Mouse (Mus musculus) bone marrow macrophage, adult 2 months (primary cell): ENCODE measurements at regions not wholly inside any gene's neighbourhood (a gene's known extent, or its start where the extent isn't known, plus 50 kb on each side); places are given as distances from the start of the nearest gene placed in this dataset.

Source experiments
- H3K27ac ChIP-seq: 2 replicates; pipeline ENCODE4 v1.5.1; 2012; ENCODE audit warnings: low read depth, low read length; ENCODE audit not compliant: insufficient read depth
- H3K4me1 ChIP-seq: 2 replicates; pipeline ENCODE4 v1.6.1; 2012; ENCODE audit warnings: low read length; ENCODE audit not compliant: control insufficient read depth, insufficient read depth
- H3K4me3 ChIP-seq: 2 replicates; pipeline ENCODE4 v1.5.1; 2012; ENCODE audit warnings: mild to moderate bottlenecking, low read length, moderate library complexity; ENCODE audit not compliant: insufficient read depth
- CTCF ChIP-seq: IDR thresholded peaks from 2 replicates; pipeline ENCODE4 v1.5.1; 2012; ENCODE audit warnings: low read depth, mild to moderate bottlenecking, low read length, moderate library complexity
- POLR2A ChIP-seq: IDR thresholded peaks from 2 replicates; pipeline ENCODE4 v1.6.1; 2012; ENCODE audit warnings: mild to moderate bottlenecking, low read depth, low read length, borderline replicate concordance

DNA sequence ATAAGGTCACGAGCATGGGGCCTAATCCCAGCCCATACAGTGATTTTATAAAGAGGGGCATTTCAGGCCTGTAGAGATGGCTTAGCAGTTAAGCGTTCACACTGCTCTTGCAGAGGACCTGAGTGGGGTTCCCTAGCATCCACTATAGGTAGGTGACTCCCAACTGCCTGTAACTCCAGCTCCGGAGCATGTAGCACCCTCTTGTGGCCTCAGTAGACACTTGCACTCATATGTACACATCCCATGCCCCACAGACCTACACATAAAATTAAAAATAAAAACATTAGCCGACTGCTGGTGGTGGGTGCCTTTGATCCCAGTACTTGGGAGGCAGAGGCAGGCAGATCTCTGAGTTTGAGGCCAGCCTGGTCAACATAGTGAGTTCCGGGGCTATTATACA is 158.8 kb downstream of the Unc5cl start:
- TF ChIP-seq POLR2A = no peak
- no peak for TF ChIP-seq CTCF
- Histone ChIP-seq H3K4me1 (no peaks in the 10 kb centered on the region), H3K27ac (no peak overlapping the region), H3K4me3 (no peak overlapping the region)

- Histone ChIP-seq H3K4me1 (no peaks in the 10 kb centered on the region), H3K27ac (no peak overlapping the region), H3K4me3 (no peak overlapping the region)
- TF ChIP-seq POLR2A (no peak), CTCF (no peak)
Measured at GRCm38 (mm10) chr17:48615248-48615647, 160.5 kb downstream of the Unc5cl start.

DNA sequence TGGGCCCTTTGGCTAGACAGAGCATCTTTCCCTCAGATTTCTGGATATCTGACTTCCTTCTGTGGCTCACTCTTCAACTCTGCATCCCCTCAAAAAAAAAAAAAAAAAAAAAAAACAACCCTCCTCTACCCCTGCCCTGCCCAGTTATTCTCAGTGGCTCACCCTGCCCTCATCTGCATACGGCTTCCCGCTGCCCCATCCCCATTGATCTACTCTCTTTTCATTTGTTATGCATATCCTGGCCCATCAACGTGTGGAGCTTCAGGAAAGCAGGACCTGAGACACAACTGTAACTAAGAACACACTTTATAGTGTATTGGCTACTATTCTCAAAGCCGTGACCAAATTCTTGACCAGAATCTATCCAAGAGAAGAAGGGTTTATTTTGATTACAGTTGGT is 161.5 kb downstream of the Unc5cl start:
- TF ChIP-seq CTCF = no peak
- TF ChIP-seq POLR2A = no peak
- H3K4me3 ChIP-seq = no peak overlapping the region
- no peak overlapping the region for H3K27ac ChIP-seq
- no peaks in the 10 kb centered on the region for H3K4me1 ChIP-seq

GRCm38 (mm10) chr17:48620896-48621295 is 166.2 kb downstream of the Unc5cl start:
- Histone ChIP-seq H3K4me3 (no peak overlapping the region), H3K27ac (no peak overlapping the region), H3K4me1 (no peaks in the 10 kb centered on the region)
- TF ChIP-seq POLR2A (no peak), CTCF (no peak)

DNA sequence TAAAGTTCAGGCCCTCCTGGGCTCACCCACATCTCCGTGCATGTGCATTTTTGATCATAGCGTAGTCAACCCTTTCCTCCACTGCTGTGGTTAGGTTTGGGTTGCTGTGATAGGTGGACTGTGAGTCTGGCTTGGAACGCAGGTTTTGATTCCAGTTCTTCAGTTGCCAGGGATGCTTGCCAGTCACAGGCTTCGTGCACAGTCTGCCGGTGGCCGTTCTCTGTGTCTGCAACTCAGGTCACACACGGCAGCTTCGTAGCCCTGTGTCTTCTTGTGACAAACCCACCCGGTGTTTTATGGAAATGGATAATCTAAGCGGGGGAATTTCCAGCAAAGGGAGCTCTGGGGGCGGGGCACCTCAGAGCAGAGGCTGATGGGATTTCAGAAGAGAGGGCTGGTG is 167.0 kb downstream of the Unc5cl start:
- no peak overlapping the region for H3K4me3 ChIP-seq
- TF ChIP-seq CTCF (no peak), POLR2A (no peak)
- no peaks in the 10 kb centered on the region for H3K4me1 ChIP-seq
- H3K27ac ChIP-seq = no peak overlapping the region

DNA sequence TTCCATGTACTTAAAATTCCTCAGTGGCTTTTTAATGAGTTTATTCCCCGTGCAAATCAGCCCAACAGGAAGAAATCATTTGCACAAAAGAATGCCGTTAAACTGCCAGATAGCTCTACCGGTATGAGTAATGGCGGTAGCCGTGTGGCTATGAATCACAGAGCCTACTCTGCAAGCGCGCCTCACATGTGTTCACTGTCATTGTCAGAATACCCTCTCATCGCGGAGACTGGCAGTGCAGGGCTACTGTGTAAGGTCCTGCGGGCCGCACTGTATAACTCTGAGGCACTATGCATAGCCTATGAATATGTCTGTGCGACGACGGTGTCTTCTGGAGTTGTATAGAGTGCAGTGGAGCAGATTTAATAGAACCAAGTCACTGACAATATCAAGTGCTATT is 170.2 kb downstream of the Unc5cl start:
- Histone ChIP-seq H3K27ac (no peak overlapping the region), H3K4me1 (no peaks in the 10 kb centered on the region), H3K4me3 (no peak overlapping the region)
- TF ChIP-seq POLR2A = no peak
- no peak for TF ChIP-seq CTCF

GRCm38 (mm10) chr17:48625971-48626370 is 171.3 kb downstream of the Unc5cl start:
- Histone ChIP-seq H3K4me3 (no peak overlapping the region), H3K4me1 (no peaks in the 10 kb centered on the region), H3K27ac (no peak overlapping the region)
- TF ChIP-seq POLR2A = no peak
- TF ChIP-seq CTCF = no peak

DNA sequence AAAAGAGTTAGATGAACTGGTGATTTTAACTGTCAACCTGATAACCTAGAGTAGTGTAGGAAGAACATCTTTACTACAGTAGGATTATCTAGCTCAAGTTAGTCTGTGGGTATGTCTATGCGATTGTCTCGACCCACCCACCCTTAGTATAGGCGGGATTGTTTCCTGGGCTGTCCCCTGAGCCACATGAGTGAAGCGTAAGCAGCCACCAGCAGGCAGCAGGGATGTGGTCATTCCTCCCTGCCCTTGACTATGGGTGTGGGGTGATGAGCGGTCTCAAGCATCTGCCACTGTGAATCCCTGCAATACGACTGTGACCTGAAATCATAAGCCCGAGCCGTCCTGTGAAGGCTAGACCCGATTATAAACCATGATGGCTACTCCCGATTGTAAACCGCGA is 184.9 kb downstream of the Unc5cl start:
- TF ChIP-seq POLR2A = no peak
- TF ChIP-seq CTCF = no peak
- H3K27ac ChIP-seq = no peak overlapping the region
- H3K4me3 ChIP-seq = no peak overlapping the region
- H3K4me1 ChIP-seq = no peaks in the 10 kb centered on the region

GRCm38 (mm10) chr17:48643533-48644019 is 188.9 kb downstream of the Unc5cl start:
- no peaks in the 10 kb centered on the region for H3K4me1 ChIP-seq
- TF ChIP-seq POLR2A (no peak), CTCF (no peak)
- no peak overlapping the region for H3K27ac ChIP-seq
- H3K4me3 ChIP-seq = no peak overlapping the region

DNA sequence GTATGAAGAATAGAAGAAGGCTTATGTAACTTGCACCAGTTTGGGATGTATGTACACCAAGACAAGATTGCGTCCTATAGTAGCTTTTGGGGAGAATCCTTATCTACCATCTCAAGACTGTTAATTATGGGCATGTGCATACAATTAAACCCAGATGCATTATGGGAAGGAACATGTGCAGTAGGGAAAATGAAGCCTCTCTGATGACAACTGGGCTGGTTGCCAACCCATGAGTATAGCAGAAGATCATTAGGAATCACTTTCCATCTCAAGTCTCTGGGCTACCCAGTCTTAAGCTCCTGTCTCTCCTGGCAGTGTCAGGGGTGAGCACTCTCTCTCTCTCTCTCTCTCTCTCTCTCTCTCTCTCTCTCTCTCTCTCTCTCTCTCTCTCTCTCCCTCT is 190.4 kb downstream of the Unc5cl start:
- Histone ChIP-seq H3K4me1 (no peaks in the 10 kb centered on the region), H3K4me3 (no peak overlapping the region), H3K27ac (no peak overlapping the region)
- TF ChIP-seq POLR2A = no peak
- no peak for TF ChIP-seq CTCF
